10 mouse cellular contexts compared by ENCODE assay signal in genomic region chr14:34569534-34570194, GRCm38 (mm10). TPM values are rescaled to one million over a fixed set of nuclear protein-coding genes. Genes with fewer than 3 reads are reported as not detected.
DNase-seq lines count a peak whose midpoint lies in the region; ATAC-seq and TF ChIP-seq lines count a peak whose summit lies in the region.
"Had no signal": no experiment of that assay in that cellular context is flagged by ENCODE, and none has a peak within 500 bp of the region (broad histone marks: within the 10 kb centered on the region; RNA-seq: fewer than 3 reads in every experiment).

No protein-coding gene starts in this region.

- 20% methylated on average over 27 of the region's 27 CpGs for WGBS in heart, adult 2 months
- WGBS in forebrain, embryonic 16.5 days, result 35% methylated on average over 27 of the region's 27 CpGs
- 22% methylated on average over 27 of the region's 27 CpGs for WGBS in liver, embryonic 15.5 days (ENCODE audit: insufficient replicate concordance)

- DNase-seq in heart, adult 2 months, result peak in 1 of 2 experiments; percentile 56
- DNase-seq in heart, postnatal 4 days, result no peak
- no peak for DNase-seq in thymus, postnatal 14 days
- DNase-seq in left cerebral cortex, adult 8-10 months (ENCODE audit: low spot score in 2 of 2), result no peak
- DNase-seq in gastrocnemius, postnatal 10 days, result no peak

- no peak; the same call in 1 of the 2 replicates for TF ChIP-seq EP300 in heart, adult 2 months (IDR thresholded peaks at IDR 0.05; ENCODE audit: insufficient read depth, low read depth, low read length)
- TF ChIP-seq EP300 in ES-Bruce4 (IDR thresholded peaks at IDR 0.05; ENCODE audit: insufficient read depth, low read depth, low read length), result no peak

- H3K4me3 ChIP-seq in heart, adult 2 months, result no peak overlapping the region
- H3K4me3 ChIP-seq in ES-Bruce4 (ENCODE audit: low read depth, low read length), result peak overlapping the region; percentile 15
- H3K4me3 ChIP-seq in forebrain, embryonic 16.5 days (replicated peaks; ENCODE audit: low read length), result peak overlapping the region; percentile 41
- no peak overlapping the region for H3K4me3 ChIP-seq in liver, embryonic 15.5 days (replicated peaks)

- H3K4me1 ChIP-seq in heart, adult 2 months (ENCODE audit: control insufficient read depth, insufficient read depth, low read length), result peaks cover 18% of the 10 kb centered on the region
- H3K4me1 ChIP-seq in ES-Bruce4 (ENCODE audit: control insufficient read depth, insufficient read depth, low read length), result no peaks in the 10 kb centered on the region
- peaks cover 11% of the 10 kb centered on the region for H3K4me1 ChIP-seq in forebrain, embryonic 16.5 days (replicated peaks; ENCODE audit: control insufficient read depth, insufficient read depth, low read length)
- no peaks in the 10 kb centered on the region for H3K4me1 ChIP-seq in liver, embryonic 15.5 days (replicated peaks)

- no peak for TF ChIP-seq CTCF in heart, adult 2 months (IDR thresholded peaks at IDR 0.05)
- no peak for TF ChIP-seq CTCF in ES-Bruce4 (IDR thresholded peaks at IDR 0.05; ENCODE audit: low read depth, low read length)

- intact Hi-C loops in heart, adult 2 months (cut with DNase I), result loop anchor here (5.0 kb wide), 1 partner anchor 197 kb away; the partner anchor contains the start of gene Sncg

- TF ChIP-seq POLR2A in heart, adult 2 months (IDR thresholded peaks at IDR 0.05; ENCODE audit: insufficient read depth, low read depth, low read length), result peak; percentile 90
- no peak for TF ChIP-seq POLR2A in ES-Bruce4 (IDR thresholded peaks at IDR 0.05; ENCODE audit: insufficient read depth, low read length)

- H3K9me3 ChIP-seq in ES-Bruce4 (replicated peaks; ENCODE audit: control insufficient read depth, insufficient read depth, low read length, poor library complexity, severe bottlenecking), result no peaks in the 10 kb centered on the region
- no peaks in the 10 kb centered on the region for H3K9me3 ChIP-seq in forebrain, embryonic 16.5 days (ENCODE audit: control insufficient read depth, low read length)
- H3K9me3 ChIP-seq in liver, embryonic 15.5 days (replicated peaks), result no peaks in the 10 kb centered on the region

- peak overlapping the region; percentile 25 for H3K9ac ChIP-seq in heart, adult 2 months (ENCODE audit: low read depth, low read length)
- H3K9ac ChIP-seq in ES-Bruce4 (ENCODE audit: low read depth, poor library complexity, severe bottlenecking), result no peak overlapping the region
- peak overlapping the region; percentile 53 for H3K9ac ChIP-seq in forebrain, embryonic 16.5 days (replicated peaks; ENCODE audit: low read depth, low read length)
- H3K9ac ChIP-seq in liver, embryonic 15.5 days, result no peak overlapping the region

- no peaks in the 10 kb centered on the region for H3K27me3 ChIP-seq in heart, adult 2 months (ENCODE audit: control insufficient read depth, insufficient read depth, low read length)
- no peaks in the 10 kb centered on the region for H3K27me3 ChIP-seq in ES-Bruce4 (ENCODE audit: control insufficient read depth, insufficient read depth, low read length, poor library complexity, severe bottlenecking)
- no peaks in the 10 kb centered on the region for H3K27me3 ChIP-seq in forebrain, embryonic 16.5 days (replicated peaks; ENCODE audit: control insufficient read depth, insufficient read depth, low read length)
- H3K27me3 ChIP-seq in liver, embryonic 15.5 days, result peaks cover 7% of the 10 kb centered on the region

- peak overlapping the region; percentile 17; the same call in 1 of the 2 replicates for H3K27ac ChIP-seq in heart, adult 2 months
- no peak overlapping the region for H3K27ac ChIP-seq in ES-Bruce4 (ENCODE audit: insufficient read depth, low read length)
- H3K27ac ChIP-seq in forebrain, embryonic 16.5 days (ENCODE audit: low read length), result no peak overlapping the region
- no peak overlapping the region for H3K27ac ChIP-seq in liver, embryonic 15.5 days (replicated peaks)

- no peaks in the 10 kb centered on the region for H3K79me2 ChIP-seq in heart, adult 2 months (replicated peaks; ENCODE audit: control insufficient read depth, insufficient read depth, low read length)

- peak overlapping the region; percentile 69 for H3K4me2 ChIP-seq in forebrain, embryonic 16.5 days (ENCODE audit: low read length)
- peak overlapping the region; percentile 21 for H3K4me2 ChIP-seq in liver, embryonic 15.5 days

- H3K36me3 ChIP-seq in heart, adult 2 months (ENCODE audit: control insufficient read depth, insufficient read depth, low read length), result no peaks in the 10 kb centered on the region; the same call in 1 of the 2 replicates
- H3K36me3 ChIP-seq in ES-Bruce4 (ENCODE audit: control insufficient read depth, insufficient read depth, low read length, poor library complexity, severe bottlenecking), result no peaks in the 10 kb centered on the region
- no peaks in the 10 kb centered on the region for H3K36me3 ChIP-seq in forebrain, embryonic 16.5 days (ENCODE audit: control insufficient read depth, insufficient read depth)
- H3K36me3 ChIP-seq in liver, embryonic 15.5 days (replicated peaks), result no peaks in the 10 kb centered on the region

- ATAC-seq in forebrain, embryonic 16.5 days, result no peak; the same call in 1 of the 2 replicates
- ATAC-seq in liver, embryonic 15.5 days (ENCODE audit: insufficient read depth), result no peak

RNA-seq across cellular contexts. Expression of gene Ldb3, which starts 18.8 kb away (rescaled TPM):
- total RNA-seq in heart, adult 2 months (2021), result 1,000 to 10,000 TPM in 1 of 2 experiments, 100 to 1,000 TPM in 1; 940 to 1,084 TPM
- polyA plus RNA-seq in heart, adult 2 months (2012; rRNA removed), result 1,077 and 1,138 TPM in 2 replicates
- 100 to 1,000 TPM; 709 to 766 TPM for total RNA-seq in heart, postnatal 4 days (2021)
- polyA plus RNA-seq in ES-Bruce4 (2011; ENCODE audit: insufficient read depth, insufficient read length, low read depth, missing spikeins), result 3.4 and 4.0 TPM in 2 replicates
- polyA plus RNA-seq in forebrain, embryonic 16.5 days (2015; fragmentation: Nextera tagmentation; extraction: Ambion mirVana), result 0.39 and 0.55 TPM in 2 replicates
- polyA plus RNA-seq in liver, embryonic 15.5 days (2015; fragmentation: Nextera tagmentation; extraction: Ambion mirVana), result 3.2 and 4.2 TPM in 2 replicates
- total RNA-seq in left cerebral cortex, adult 8-10 months (2022), result 1 to 10 TPM; 4.8 to 5.4 (median 5.2) TPM
- 1,000 to 10,000 TPM; 1,336 to 1,359 TPM for total RNA-seq in gastrocnemius, postnatal 10 days (2021)
- polyA plus RNA-seq: CD4-positive, CD25-positive, alpha-beta regulatory T cell, adult 4 months had no signal

RNA-seq across cellular contexts. Expression of gene Opn4, which starts 30.3 kb away (rescaled TPM):
- total RNA-seq in heart, adult 2 months (2021), result 1 to 10 TPM; 2.4 to 2.6 TPM
- 7.9 and 9.2 TPM in 2 replicates for polyA plus RNA-seq in heart, adult 2 months (2012; rRNA removed)
- total RNA-seq in heart, postnatal 4 days (2021), result 1 to 10 TPM; 2.9 to 4.8 TPM
- not detected in 2 replicates for polyA plus RNA-seq in ES-Bruce4 (2011; ENCODE audit: insufficient read depth, insufficient read length, low read depth, missing spikeins)
- polyA plus RNA-seq in forebrain, embryonic 16.5 days (2015; fragmentation: Nextera tagmentation; extraction: Ambion mirVana), result not detected in 2 replicates
- not detected in 2 replicates for polyA plus RNA-seq in liver, embryonic 15.5 days (2015; fragmentation: Nextera tagmentation; extraction: Ambion mirVana)
- not detected for total RNA-seq in left cerebral cortex, adult 8-10 months (2022)
- total RNA-seq in gastrocnemius, postnatal 10 days (2021), result not detected
- polyA plus RNA-seq: CD4-positive, CD25-positive, alpha-beta regulatory T cell, adult 4 months; spleen, adult 2 months had no signal

RNA-seq across cellular contexts. Expression of gene 9230112D13Rik, which starts 47.1 kb away (rescaled TPM):
- total RNA-seq in heart, adult 2 months (2021), result not detected
- not detected in 2 replicates for polyA plus RNA-seq in heart, adult 2 months (2012; rRNA removed)
- not detected for total RNA-seq in heart, postnatal 4 days (2021)
- polyA plus RNA-seq in ES-Bruce4 (2011; ENCODE audit: insufficient read depth, insufficient read length, low read depth, missing spikeins), result not detected in 2 replicates
- not detected in 2 replicates for polyA plus RNA-seq in forebrain, embryonic 16.5 days (2015; fragmentation: Nextera tagmentation; extraction: Ambion mirVana)
- polyA plus RNA-seq in liver, embryonic 15.5 days (2015; fragmentation: Nextera tagmentation; extraction: Ambion mirVana), result not detected in 2 replicates
- not detected for total RNA-seq in left cerebral cortex, adult 8-10 months (2022)
- not detected for total RNA-seq in gastrocnemius, postnatal 10 days (2021)
- polyA plus RNA-seq: CD4-positive, CD25-positive, alpha-beta regulatory T cell, adult 4 months; spleen, adult 2 months had no signal

Comparison
In these comparisons a context has a peak if more than half of its experiments do, and no peak if none do; other contexts are left out.
1. H3K4me3 ChIP-seq: peak in ES-Bruce4 (single experiment) and forebrain, embryonic 16.5 days (single experiment); none in heart, adult 2 months (single experiment) and liver, embryonic 15.5 days (single experiment).
2. H3K9ac ChIP-seq: peak in heart, adult 2 months (single experiment) and forebrain, embryonic 16.5 days (single experiment); none in ES-Bruce4 (single experiment) and liver, embryonic 15.5 days (single experiment).
3. RNA of gene Ldb3, which starts 18.8 kb away (total RNA-seq): 1,336 to 1,359 TPM in gastrocnemius, postnatal 10 days, 940 to 1,084 TPM in heart, adult 2 months and 709 to 766 TPM in heart, postnatal 4 days; 4.8 to 5.4 TPM in left cerebral cortex, adult 8-10 months; every median in the first group is over 100 times any median in the second.